Mouse (Mus musculus) urinary bladder, postnatal 4 days (tissue): ENCODE results near the gene Plod1.

Experiments
- DNase-seq, 2 experiments: peaks; one replicate each; pipeline ENCODE4 v3.0.0; 2021 to 2022; ENCODE audit warnings: low spot score in 2 of 2

The Plod1 gene

DNA sequence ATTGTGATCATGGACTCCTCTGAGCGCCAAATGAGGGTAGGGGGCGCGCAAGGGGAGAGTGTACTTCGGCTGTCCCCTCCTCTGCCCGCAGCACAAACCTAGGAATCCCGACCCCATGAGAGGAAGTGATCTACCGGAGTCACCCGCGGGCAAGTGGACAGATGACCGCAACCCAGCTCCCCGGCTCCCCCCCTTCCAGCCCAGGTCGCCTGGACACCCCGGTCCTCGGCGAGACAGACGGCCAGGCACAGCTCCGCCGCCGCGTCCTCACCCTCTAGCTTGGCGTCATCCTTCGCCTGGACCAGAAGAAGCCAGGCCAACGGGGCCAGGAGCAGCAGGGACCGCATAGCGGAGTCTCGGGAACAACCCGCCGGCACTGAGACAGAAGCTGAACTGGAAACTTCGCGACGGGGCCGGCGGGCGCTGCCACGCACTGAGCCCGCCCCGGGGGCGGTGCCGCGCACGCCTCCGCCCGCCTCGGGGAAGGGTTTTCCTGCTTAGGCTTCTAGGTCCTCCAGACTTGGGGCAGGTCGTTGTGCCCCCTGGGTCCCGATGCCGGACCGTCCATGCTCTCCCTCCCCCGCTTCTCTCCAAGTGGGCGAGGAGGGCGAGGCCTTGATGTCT is at the start of gene Plod1:
TSS of gene Plod1 (minus strand) at position 437 of the 624 bp plus-strand sequence.
- peak; percentile 80 to 83 for DNase-seq

DNA sequence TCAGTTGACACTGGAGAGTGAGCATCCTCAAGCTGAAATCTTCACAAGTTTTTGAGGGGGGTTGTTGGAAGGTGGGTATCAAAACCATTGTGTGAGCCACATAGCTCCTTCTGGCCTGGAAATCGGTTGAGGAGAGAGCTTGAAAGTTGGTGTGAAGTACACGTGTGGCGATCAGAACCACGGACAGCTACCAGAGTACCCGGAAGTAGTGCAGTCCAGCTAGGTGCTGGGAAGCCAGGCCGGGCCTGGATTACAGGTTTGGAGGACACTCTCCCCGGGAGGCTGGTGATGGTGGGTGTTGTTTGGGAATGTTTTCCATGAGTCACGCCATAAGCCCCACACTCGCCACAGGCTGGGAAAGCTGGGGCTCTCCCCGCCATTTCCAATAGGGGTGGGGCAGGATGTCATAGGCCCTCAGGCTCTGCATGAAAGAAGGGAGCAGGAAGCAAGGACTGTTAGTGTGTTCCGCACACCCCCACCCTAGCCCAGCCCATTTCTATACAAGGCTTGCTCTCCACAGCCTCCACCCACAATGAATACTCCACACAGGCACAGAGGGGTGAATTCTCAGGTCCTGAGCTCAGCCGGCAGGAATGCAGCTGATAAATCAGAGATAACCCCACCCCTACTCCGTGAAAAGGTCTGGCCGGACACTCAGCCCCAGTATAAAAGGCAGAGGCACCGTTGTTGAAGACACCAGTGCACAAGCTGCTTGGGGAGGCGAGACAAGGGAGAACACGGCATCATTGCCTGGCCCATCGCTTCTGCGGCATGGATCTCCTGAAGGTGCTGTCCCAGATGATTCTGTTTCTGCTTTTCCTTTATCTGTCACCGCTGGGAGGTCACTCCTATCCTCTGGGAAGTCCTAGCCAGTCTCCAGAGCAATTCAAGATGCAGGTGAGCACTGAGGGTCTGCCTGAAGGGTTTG is 48.9 kb upstream of the Plod1 start, which contains the start of gene Nppb:
TSS of gene Nppb (plus strand) at position 584 of the 928 bp plus-strand sequence.
- DNase-seq: no peak

DNA sequence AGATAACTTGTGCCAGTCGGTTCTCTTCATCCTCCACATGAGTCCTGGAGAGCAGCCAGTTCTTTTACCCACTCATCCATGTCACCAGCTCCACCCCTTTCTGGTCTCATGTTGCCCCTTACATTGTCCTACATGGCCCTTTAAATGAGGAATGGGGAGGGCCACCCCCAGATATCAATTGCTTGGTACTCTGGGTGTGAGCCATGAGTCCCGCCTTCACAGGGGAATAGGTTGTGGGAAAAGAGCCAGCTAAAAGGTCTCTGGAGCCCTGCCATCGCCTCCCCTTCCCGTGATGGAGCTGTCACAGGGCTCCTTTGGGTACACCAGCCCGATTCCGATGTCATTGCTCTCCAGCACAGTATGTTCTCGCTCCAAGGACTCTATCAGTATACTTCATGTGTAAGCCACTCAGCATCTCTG is 42.9 kb upstream of the Plod1 start:
- no peak for DNase-seq

DNA sequence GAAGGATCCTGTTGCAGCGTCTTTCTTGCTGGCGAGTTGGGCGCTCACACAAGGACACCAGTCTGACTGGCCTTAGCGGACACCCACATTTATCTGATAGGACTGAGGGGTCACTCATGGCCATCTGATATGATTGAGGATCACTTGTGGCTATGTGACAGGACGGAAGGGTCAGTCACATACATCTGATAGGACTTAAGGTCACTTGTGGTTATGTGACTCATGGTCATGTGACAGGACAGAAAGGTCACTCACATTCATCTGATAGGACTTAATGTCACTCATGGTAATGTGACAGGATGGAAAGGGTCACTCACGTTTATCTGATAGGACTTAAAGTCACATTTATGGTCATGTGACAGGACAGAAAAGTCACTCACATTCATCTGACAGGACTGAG is 41.8 kb upstream of the Plod1 start:
- DNase-seq: no peak

DNA sequence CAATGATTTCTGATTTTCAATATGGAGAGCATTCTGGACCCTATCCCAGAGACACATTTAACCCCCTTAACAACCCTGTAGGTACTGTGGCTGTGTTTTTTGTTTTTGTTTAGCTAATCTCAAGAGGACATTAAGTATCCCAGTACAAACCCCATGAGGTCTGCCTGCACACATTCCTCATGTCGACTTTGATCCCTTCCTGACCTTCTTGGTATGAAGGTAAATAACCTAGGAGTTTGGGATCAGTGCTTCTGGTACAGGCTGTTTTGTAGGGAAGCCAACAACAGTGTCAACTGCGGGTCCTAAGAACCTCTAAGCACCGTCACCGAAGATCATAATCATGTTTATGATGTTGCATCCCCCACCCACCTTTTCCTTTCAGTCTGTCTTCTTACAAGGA is 41.2 kb upstream of the Plod1 start:
- DNase-seq: no peak

DNA sequence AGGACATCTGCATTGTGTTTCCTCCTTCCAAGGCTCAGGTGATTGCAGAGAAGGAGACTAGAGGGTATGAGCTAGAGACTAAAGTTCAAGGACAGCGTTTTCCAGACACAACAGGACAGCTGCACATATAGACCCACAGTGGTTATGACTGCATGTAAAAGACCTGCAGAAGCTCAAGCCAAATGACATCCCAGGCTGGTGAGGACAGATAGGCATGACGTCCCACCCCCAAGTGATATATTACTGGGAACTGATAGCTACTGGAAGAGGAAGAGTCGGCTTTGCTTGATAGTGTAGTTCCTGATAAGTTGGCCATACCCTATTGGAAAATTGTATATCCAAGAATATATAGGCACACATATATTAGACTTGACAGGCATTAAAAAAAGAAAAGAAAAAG is 39.7 kb upstream of the Plod1 start:
- DNase-seq: no peak

DNA sequence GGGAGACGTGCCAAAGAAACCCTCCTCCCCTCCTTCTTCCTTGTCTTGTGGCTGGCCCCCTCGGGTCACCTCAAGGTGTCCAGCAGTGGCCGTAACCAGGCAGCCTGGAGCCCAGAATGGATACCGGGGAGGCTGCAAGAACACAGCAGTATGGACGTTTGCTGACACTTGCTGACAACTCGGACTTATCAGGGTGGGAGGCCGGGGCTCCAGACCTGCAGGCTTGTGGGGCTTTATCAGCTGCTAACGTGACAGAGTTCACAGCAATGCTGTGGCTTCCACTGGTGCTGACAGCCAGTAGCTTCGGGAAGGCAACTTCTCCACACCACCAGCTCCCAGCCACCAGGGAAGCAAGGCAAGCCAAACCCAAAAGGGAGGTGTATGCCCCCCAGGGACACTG is 32.8 kb upstream of the Plod1 start:
- no peak for DNase-seq

DNA sequence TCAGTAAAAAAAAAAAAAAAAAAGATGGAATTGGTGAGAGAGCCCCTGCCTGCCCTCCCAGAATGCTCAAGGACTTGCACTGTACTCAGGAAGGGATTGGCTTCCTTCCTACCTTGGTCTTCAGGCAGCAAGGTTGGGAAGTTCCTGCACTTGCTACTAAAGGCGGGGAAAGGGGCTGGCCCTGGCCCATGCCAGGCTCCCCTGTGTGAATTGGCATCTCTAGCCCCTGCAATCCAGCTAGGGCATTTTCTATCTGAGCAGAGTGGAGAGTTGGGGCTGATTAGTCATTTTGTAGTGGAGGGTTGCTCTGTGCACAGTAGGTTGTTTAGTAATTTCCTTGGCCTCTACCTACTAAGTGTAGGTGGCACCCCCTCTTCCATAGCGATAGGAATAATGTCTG is 32.2 kb upstream of the Plod1 start:
- DNase-seq: no peak

DNA sequence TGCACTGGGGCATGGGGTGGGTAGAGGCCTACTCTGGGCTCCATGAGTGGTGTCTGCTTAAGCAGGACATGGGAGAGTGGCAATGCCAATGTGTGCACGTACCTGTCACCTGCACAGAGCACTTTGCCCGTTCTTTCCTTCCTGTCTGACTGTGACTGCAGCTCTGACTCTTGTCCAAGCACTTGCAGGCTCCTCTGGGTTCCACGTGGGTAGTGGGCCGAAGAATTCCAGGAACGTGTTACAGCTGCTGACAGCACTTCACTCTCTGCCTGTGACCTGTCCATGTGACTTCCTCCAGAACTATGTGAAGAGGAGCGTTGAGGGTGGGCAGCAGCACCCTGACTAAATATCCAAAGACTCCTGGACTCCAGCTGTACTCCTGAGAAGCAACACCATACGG is 29.1 kb upstream of the Plod1 start:
- DNase-seq: no peak

DNA sequence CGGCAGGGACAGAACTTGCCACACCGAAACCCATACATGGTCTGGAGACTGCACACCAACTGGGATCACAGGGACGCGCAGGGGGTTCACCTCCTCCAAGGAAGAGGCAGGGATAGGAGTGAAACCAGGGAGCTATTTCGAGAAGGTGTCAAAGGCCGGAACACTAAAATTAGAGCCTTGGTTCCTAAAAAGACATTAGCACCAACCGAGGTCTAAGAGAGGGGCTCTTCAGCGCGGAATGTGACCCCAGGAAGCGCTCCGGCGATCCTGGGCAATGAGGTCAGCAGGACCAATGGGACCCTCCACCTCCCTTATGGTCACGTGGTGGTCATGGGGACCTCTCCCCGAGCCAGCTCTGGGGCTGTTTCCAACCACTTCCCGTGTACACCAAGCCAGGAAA is 27.1 kb upstream of the Plod1 start:
- no peak for DNase-seq

DNA sequence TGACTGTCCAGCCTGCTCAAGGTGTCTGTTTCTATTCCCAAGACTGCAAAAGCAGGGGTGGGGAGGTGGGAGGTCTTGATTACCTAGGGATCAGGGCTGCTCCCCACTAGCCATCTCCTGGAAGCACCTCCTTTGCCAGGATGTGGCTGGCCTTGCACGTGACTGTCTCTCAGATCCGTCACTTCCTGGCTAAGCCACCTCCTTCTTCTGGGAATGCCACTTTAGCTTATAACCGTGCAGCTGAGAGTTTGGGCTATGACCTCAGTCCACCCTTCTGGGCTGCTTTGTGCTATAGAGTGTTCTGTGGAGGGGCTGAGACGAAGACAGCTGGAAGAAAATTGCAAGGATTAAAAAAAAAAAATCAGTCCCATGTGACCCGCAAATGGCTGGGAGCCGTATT is 26.2 kb upstream of the Plod1 start:
- DNase-seq: no peak

DNA sequence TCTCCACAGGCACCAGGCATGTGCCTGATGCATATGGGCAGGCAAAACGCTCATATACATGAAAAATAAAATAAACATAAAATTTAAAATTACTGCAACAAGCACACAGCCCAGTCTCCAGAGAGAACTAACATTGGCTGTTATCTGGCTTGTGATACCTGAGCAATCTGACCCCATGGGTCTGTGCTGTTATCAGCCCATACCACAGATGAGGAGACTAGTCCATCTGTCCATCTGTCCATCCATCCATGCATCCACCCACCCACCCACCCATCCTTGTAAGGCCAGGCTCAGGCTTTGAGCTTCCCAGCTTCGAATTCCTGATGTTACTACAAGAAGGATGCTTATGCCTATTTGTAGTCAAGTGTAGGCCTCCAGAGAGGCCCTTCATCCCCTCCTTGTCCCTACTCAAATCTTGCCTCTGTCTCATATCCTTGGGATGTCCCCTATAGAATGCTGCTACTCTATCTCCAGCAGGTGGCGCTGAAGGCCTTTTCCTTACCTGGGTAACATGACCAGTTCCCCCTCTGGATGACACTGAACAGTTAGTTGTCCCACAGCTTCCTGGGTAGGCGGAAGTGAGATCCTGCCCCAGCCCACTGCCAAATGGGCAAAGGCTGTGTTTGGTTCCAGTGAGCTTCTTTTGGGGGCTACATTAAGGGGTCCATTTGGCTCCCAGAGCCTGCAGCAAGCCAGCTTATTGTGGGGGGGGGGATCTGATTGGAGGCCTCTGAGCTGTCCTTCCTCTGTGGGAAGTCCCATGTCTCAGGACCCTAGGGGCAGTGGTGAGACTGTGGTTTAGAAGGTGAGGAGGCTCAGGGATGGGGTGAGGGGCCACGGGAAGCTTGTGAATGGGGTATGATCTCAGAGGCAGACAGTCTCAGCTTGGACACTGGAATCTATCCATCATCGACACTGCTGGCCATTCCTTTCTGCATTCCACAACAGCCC is 23.6 kb upstream of the Plod1 start:
- no peak for DNase-seq

DNA sequence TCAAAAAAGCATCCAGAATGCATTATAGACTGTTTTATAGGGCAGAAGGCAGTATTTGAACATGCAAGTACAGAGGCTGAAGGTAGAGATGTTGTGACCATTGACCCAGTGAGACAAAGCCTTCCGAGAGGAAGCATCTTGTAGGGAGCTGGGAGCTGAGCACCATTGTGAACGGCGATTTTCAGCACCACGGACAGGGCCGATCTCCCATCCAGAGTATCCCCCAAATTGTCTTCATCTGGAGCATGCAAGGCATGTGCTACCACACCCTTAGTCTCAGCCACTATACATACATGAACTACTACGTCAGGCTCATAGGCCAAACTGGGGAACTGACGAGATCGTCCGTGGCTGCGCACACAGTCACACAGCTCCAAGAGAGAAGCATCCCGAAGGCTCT is 20.6 kb upstream of the Plod1 start:
- DNase-seq: no peak

DNA sequence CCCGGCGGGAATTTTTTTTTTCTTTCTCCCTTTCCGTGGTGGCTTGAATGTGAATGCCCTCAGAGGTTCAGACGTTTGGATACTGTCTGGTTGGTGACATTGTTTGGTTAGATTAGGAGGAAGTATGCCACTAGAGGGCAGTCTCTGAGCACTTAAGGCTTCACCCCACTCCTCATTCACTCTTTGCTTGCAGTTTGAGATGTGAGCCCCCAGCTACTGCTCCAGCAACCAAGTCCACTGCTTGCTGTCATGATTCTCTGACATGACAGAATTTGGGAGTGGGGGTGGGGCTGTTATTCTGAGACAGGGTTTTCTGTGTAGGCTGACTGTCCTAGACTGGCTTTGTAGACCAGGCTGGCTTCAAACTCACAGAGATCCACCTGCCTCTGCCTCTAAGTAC is 17.0 kb upstream of the Plod1 start:
- no peak for DNase-seq

DNA sequence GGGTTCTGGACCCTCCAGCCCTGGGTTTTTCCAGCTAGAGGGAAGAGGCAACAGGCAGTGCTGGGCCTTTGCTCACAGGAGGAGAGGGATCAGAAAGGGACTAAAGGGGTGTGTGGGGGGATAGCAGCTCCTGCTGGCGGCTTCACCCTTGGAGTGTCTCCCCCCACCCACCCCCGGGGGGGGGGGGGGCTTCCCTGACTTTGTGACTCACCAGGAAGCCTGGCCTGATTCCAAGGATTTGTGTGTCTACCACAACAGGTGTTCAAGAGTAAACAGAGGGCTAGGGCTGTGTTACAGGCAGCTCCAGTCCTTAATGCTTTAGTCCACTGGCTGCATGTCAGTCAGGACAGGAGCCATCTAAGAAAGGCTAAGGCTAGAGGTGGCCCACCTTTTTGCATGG is 10.9 kb upstream of the Plod1 start:
- no peak for DNase-seq

DNA sequence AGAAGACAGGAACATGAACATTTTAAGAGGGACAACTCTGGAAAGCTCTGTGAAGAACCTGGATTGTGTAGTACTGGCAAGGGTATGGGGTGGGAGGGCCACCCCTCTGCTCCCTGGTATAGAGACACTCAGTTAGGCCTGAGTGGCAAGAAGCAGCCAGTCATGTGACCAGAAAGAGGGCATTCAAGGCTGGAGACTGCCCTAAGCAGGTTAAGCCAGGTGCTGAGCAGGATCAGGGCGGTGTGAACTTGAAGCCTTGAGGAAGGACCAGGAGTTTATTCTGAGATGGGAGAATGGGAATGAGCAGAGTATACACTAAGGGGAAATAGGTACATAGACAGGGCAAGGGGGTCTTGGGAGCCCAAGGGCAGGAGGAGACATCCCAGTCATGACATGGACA is 6.4 kb upstream of the Plod1 start:
- no peak for DNase-seq

DNA sequence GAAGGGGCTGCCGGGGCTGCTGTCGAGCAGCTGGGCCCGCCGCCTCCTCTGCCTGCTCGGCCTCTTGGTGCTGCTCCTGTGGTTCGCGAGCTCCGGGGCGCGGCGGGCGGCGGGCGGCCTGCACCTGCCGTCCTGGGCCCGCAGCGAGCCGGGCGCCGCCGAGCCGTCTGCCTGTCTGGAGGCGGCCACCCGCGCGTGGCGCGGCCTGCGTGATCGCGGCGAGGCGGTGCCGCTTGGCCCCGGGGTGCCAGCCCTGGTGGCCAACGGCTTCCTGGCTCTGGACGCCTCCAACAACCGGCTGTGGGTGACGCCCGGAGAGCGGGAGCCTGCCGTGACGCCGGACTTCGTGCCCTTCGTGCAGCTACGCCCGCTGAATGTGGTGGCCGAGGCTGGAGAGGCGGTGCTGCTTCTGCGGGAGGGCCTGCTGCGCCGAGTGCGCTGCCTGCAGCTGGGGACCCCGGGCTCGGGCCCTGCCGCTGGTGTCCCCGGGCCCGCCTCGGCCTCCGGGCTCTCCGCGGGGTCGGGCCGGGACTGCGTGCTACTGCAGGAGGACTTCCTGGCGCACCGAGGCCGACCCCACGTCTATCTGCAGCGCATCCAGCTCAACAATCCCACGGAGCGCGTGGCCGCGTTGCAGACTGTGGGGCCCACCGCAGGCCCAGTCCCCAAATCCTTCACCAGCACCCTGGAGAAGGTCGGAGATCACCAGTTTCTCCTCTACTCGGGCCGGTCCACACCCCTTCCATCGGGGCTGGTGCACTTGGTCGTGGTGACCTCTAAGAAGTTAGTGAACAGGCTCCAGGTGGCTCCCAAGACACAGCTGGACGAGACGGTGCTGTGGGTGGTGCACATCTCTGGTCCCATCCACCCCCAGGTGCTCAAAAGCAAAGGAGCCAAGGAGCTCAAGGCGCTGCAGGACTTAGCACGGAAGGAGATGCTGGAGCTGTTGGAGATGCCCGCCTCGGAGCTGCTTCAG is 4.8 kb upstream of the Plod1 start:
- DNase-seq: no peak

DNA sequence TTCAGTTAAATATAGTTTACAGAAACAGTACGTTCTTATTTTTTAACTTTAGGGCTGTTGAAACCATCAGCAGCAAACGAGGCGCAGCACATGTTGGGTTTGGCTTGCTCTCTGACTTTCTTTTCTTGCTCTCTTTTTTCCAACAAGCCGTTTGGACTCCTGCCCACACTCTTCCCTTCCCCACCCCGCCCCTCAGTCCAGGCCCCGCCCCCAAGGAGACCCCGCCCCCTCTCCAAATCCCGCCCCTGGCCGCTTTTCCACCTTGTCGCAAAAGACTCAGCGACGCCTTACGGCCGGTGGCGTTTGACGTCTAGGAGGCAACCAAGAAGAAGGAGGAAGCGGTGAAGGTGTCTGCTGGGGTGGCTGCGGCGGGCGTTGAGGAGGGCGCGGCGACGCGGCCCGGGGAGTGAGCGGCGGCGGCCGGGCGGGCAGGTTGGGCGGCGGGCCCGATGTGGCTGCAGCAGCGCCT is 4.0 kb upstream of the Plod1 start, which contains the start of gene 2510039O18Rik:
TSS of gene 2510039O18Rik (plus strand) at position 320 of the 469 bp plus-strand sequence.
- DNase-seq: peak; percentile 81 to 85

DNA sequence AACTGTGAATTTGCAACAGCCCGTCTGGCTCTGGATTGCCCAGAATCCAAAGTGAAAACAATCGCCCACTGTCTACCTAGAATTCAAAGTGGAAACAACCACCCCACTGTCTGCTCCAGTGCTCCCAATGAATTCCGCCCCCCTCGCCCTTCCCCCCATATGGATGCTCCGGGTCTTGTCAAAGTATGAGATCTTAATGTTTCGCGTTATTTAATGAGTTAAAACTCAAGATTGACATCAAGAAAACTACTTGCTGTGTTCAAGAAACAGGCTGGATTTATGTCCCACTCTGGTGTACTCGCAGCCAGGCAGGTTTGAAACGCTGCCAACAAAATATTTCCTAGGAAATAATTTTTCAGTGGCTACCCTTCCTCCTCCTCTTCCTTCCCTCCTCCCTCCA is 3.5 kb upstream of the Plod1 start:
- no peak for DNase-seq
